Mouse (Mus musculus): ENCODE results near the gene Fbln7. TPM values are rescaled to one million over a fixed set of nuclear protein-coding genes. Genes with fewer than 3 reads are reported as not detected.

Gene Fbln7
- polyA plus RNA-seq, 1 experiment = 0.19 TPM

GRCm38 (mm10) chr2:128881236-128881635 lies 18.5 kb downstream of the Fbln7 start:
- Histone ChIP-seq H3K27me3 (ENCODE audit: control insufficient read depth, insufficient read depth, insufficient read length) (peaks cover 4% of the 10 kb centered on the region), H3K4me3 (no peak overlapping the region), H3K36me3 (ENCODE audit: control insufficient read depth, insufficient read depth) (no peaks in the 10 kb centered on the region), H3K4me2 (ENCODE audit: low read depth) (no peak overlapping the region), H3K79me2 (ENCODE audit: control insufficient read depth, insufficient read depth) (no peaks in the 10 kb centered on the region), H3ac (ENCODE audit: control insufficient read depth, insufficient read length) (no peak overlapping the region)
- TF ChIP-seq MYOG (IDR thresholded peaks at IDR 0.05; ENCODE audit: control insufficient read depth in 1 of 3, insufficient read depth in 1 of 3, insufficient read length in 2 of 3, low read depth in 2 of 3) (no peak), E2F4 (IDR thresholded peaks at IDR 0.05; ENCODE audit: insufficient read depth) (no peak), USF1 (IDR thresholded peaks at IDR 0.05; ENCODE audit: low read depth) (no peak), CEBPB (IDR thresholded peaks at IDR 0.05; ENCODE audit: insufficient read depth, poor library complexity, severe bottlenecking) (no peak), MYOD1 (IDR thresholded peaks at IDR 0.05; ENCODE audit: control insufficient read depth in 1 of 3, insufficient read length in 2 of 3, low read depth in 2 of 3) (no peak), TCF12 (IDR thresholded peaks at IDR 0.05; ENCODE audit: insufficient read depth, poor library complexity, severe bottlenecking) (no peak), POLR2AphosphoS2 (IDR thresholded peaks at IDR 0.05; ENCODE audit: insufficient read length, low read depth) (no peak)

GRCm38 (mm10) chr2:128885225-128885811 lies 22.5 kb downstream of the Fbln7 start:
- H3K27me3 ChIP-seq (ENCODE audit: control insufficient read depth, insufficient read depth, insufficient read length) = peaks cover 4% of the 10 kb centered on the region
- H3K79me2 ChIP-seq (ENCODE audit: control insufficient read depth, insufficient read depth) = no peaks in the 10 kb centered on the region
- no peaks in the 10 kb centered on the region for H3K36me3 ChIP-seq (ENCODE audit: control insufficient read depth, insufficient read depth)
- H3ac ChIP-seq (ENCODE audit: control insufficient read depth, insufficient read length) = no peak overlapping the region
- no peak overlapping the region for H3K4me3 ChIP-seq
- TF ChIP-seq TCF12 (IDR thresholded peaks at IDR 0.05; ENCODE audit: insufficient read depth, poor library complexity, severe bottlenecking) = no peak
- no peak for TF ChIP-seq CEBPB (IDR thresholded peaks at IDR 0.05; ENCODE audit: insufficient read depth, poor library complexity, severe bottlenecking)
- no peak overlapping the region for H3K4me2 ChIP-seq (ENCODE audit: low read depth)

GRCm38 (mm10) chr2:128887866-128888550 lies 25.2 kb downstream of the Fbln7 start:
- Histone ChIP-seq H3K4me2 (ENCODE audit: low read depth) (no peak overlapping the region), H3K4me3 (no peak overlapping the region)

GRCm38 (mm10) chr2:128890661-128891335 lies 28.0 kb downstream of the Fbln7 start:
- H3K79me2 ChIP-seq (ENCODE audit: control insufficient read depth, insufficient read depth) = no peaks in the 10 kb centered on the region
- no peak overlapping the region for H3ac ChIP-seq (ENCODE audit: control insufficient read depth, insufficient read length)
- no peaks in the 10 kb centered on the region for H3K27me3 ChIP-seq (ENCODE audit: control insufficient read depth, insufficient read depth, insufficient read length)
- no peaks in the 10 kb centered on the region for H3K36me3 ChIP-seq (ENCODE audit: control insufficient read depth, insufficient read depth)
- H3K4me3 ChIP-seq = no peak overlapping the region
- no peak overlapping the region for H3K4me2 ChIP-seq (ENCODE audit: low read depth)
- TF ChIP-seq POLR2A (IDR thresholded peaks at IDR 0.05; ENCODE audit: insufficient read length, low read depth) (no peak), SRF (IDR thresholded peaks at IDR 0.05; ENCODE audit: control insufficient read depth, insufficient read length, low read depth) (no peak), E2F4 (IDR thresholded peaks at IDR 0.05; ENCODE audit: insufficient read depth) (no peak), MAX (IDR thresholded peaks at IDR 0.05; ENCODE audit: low read depth) (no peak), MYOG (IDR thresholded peaks at IDR 0.05; ENCODE audit: control insufficient read depth in 1 of 3, insufficient read depth in 1 of 3, insufficient read length in 2 of 3, low read depth in 2 of 3) (no peak), MYOD1 (IDR thresholded peaks at IDR 0.05; ENCODE audit: control insufficient read depth in 1 of 3, insufficient read length in 2 of 3, low read depth in 2 of 3) (no peak), CEBPB (IDR thresholded peaks at IDR 0.05; ENCODE audit: insufficient read depth, poor library complexity, severe bottlenecking) (no peak), REST (IDR thresholded peaks at IDR 0.05; ENCODE audit: insufficient read depth, insufficient read length) (no peak), TCF3 (IDR thresholded peaks at IDR 0.05; ENCODE audit: insufficient read length, low read depth) (no peak), POLR2AphosphoS2 (IDR thresholded peaks at IDR 0.05; ENCODE audit: insufficient read length, low read depth) (no peak), TCF12 (IDR thresholded peaks at IDR 0.05; ENCODE audit: insufficient read depth, poor library complexity, severe bottlenecking) (no peak), USF1 (IDR thresholded peaks at IDR 0.05; ENCODE audit: low read depth) (no peak)

More at GRCm38 (mm10) chr2:128887866-128888550, 25.2 kb downstream of the Fbln7 start:
- Histone ChIP-seq H3K27me3 (ENCODE audit: control insufficient read depth, insufficient read depth, insufficient read length) (peaks cover 2% of the 10 kb centered on the region), H3K79me2 (ENCODE audit: control insufficient read depth, insufficient read depth) (no peaks in the 10 kb centered on the region), H3ac (ENCODE audit: control insufficient read depth, insufficient read length) (no peak overlapping the region), H3K36me3 (ENCODE audit: control insufficient read depth, insufficient read depth) (no peaks in the 10 kb centered on the region)
- no peak for TF ChIP-seq POLR2AphosphoS2 (IDR thresholded peaks at IDR 0.05; ENCODE audit: insufficient read length, low read depth)
- no peak for TF ChIP-seq TCF3 (IDR thresholded peaks at IDR 0.05; ENCODE audit: insufficient read length, low read depth)
- no peak for TF ChIP-seq MYOD1 (IDR thresholded peaks at IDR 0.05; ENCODE audit: control insufficient read depth in 1 of 3, insufficient read length in 2 of 3, low read depth in 2 of 3)
- TF ChIP-seq MYOG (IDR thresholded peaks at IDR 0.05; ENCODE audit: control insufficient read depth in 1 of 3, insufficient read depth in 1 of 3, insufficient read length in 2 of 3, low read depth in 2 of 3) = no peak
- TF ChIP-seq SRF (IDR thresholded peaks at IDR 0.05; ENCODE audit: control insufficient read depth, insufficient read length, low read depth) = no peak
- no peak for TF ChIP-seq USF1 (IDR thresholded peaks at IDR 0.05; ENCODE audit: low read depth)
- TF ChIP-seq MAX (IDR thresholded peaks at IDR 0.05; ENCODE audit: low read depth) = no peak
- no peak for TF ChIP-seq TCF12 (IDR thresholded peaks at IDR 0.05; ENCODE audit: insufficient read depth, poor library complexity, severe bottlenecking)
- TF ChIP-seq REST (IDR thresholded peaks at IDR 0.05; ENCODE audit: insufficient read depth, insufficient read length) = no peak
- no peak for TF ChIP-seq POLR2A (IDR thresholded peaks at IDR 0.05; ENCODE audit: insufficient read length, low read depth)
- TF ChIP-seq E2F4 (IDR thresholded peaks at IDR 0.05; ENCODE audit: insufficient read depth) = no peak
- no peak for TF ChIP-seq CEBPB (IDR thresholded peaks at IDR 0.05; ENCODE audit: insufficient read depth, poor library complexity, severe bottlenecking)
